Mouse (Mus musculus) pancreas, adult 10 weeks (tissue): ENCODE results near the gene Cplane1. TPM values are rescaled to one million over a fixed set of nuclear protein-coding genes. Genes with fewer than 3 reads are reported as not detected.

ENCODE experiments used
- polyA plus RNA-seq: library from polyadenylated mRNA; stranded (reverse); fragments of 350-450 nt; fragmentation: Illumina TruSeq; extraction: RNeasy Lipid Tissue Mini Kit (QIAGEN cat#74804); gene quantifications from one replicate; pipeline ENCODE4 v1.2.3, GENCODE M21; 2015; ENCODE audit warnings: low read depth, low replicate concordance; ENCODE audit not compliant: insufficient read depth

The Cplane1 gene
- 2.0 TPM for polyA plus RNA-seq

DNA sequence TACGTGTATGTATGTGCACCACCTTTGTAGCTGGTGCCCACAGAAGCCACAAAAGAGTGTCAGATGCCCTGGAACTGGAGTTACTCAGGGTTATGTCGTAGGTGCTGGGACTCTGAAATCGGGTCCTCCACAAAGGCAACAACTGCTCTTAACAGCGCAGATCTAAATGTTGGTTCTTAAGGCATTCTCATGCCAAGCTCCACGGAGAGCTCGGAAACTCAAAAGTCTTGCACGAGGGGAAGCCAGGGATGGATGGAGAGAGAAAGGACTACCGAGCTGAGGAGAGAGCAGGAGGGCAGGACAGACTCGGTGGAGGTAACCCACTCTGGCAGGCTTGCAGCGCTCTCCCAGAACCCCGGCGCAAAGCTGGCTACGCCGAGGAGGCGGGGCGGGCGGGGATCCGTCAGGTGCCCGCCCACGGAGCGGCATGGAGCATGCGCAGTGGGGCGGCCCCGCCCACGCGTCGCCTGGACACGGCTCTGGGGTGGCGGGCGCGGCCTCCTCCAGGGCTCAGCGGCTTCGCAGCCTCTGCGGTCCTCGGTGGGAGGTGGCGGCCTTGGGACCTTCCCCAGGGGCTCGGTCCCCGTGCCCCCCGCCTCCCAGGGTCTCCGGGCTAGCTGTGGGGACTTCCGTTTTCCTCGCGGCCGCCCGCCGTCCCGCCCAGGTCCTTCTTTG lies at the start of gene Cplane1:
Cplane1 (plus strand) TSS at position 516 of the 675 bp plus-strand sequence.

Other genes with a start within 250 kb of the Cplane1 start
- 5.6 TPM for gene Wdr70, start 69.9 kb upstream of the Cplane1 start, polyA plus RNA-seq
- gene Nup155, start 59.8 kb upstream of the Cplane1 start, polyA plus RNA-seq, result 2.6 TPM